Mouse (Mus musculus) liver, embryonic 12.5 days (tissue): Measurements from ENCODE around the gene Gm7694. TPM values are rescaled to one million over a fixed set of nuclear protein-coding genes. Genes with fewer than 3 reads are reported as not detected.
A peak's percentile ranks its signal among the peaks of the same experiment; 100 is the strongest.

Experiments
- ATAC-seq: fragments of 200-750 bp; cut with Nextera tagmentation; 2 replicates; pipeline ENCODE4 v1.8.0; 2017; ENCODE audit warnings: moderate number of reproducible peaks, mild to moderate bottlenecking, moderate library complexity
- H3K27ac ChIP-seq: fragments of 300-500 bp; sonication (generic); 2 replicates; pipeline ENCODE4 v1.5.1; 2016; ENCODE audit warnings: mild to moderate bottlenecking
- H3K27me3 ChIP-seq: fragments of 300-500 bp; sonication (generic); replicated peaks from 2 replicates; pipeline ENCODE4 v1.6.1; 2016; ENCODE audit warnings: mild to moderate bottlenecking, moderate library complexity
- H3K36me3 ChIP-seq: fragments of 300-500 bp; sonication (generic); 2 replicates; pipeline ENCODE4 v1.6.1; 2016; ENCODE audit warnings: mild to moderate bottlenecking, moderate library complexity
- H3K4me1 ChIP-seq: fragments of 300-500 bp; sonication (generic); 2 replicates; pipeline ENCODE4 v1.6.1; 2016
- H3K4me2 ChIP-seq: fragments of 300-500 bp; sonication (generic); 2 replicates; pipeline ENCODE4 v1.6.1; 2016; ENCODE audit warnings: mild to moderate bottlenecking, moderate library complexity
- H3K4me3 ChIP-seq: fragments of 300-500 bp; sonication (generic); 2 replicates; pipeline ENCODE4 v1.5.1; 2016; ENCODE audit warnings: mild to moderate bottlenecking, moderate library complexity
- H3K9ac ChIP-seq: fragments of 300-500 bp; sonication (generic); 2 replicates; pipeline ENCODE4 v1.6.1; 2016; ENCODE audit warnings: mild to moderate bottlenecking, moderate library complexity
- H3K9me3 ChIP-seq: fragments of 300-500 bp; sonication (generic); replicated peaks from 2 replicates; pipeline ENCODE4 v1.6.1; 2016; ENCODE audit warnings: mild to moderate bottlenecking, moderate library complexity
- WGBS: fragments of 180-500 bp; shearing (Covaris S2); methylation state at CpG from one replicate; pipeline ENCODE4 v1.1.7; 2016; ENCODE audit not compliant: insufficient replicate concordance; 5-methylcytosine and 5-hydroxymethylcytosine counted together
- polyA plus RNA-seq: library from polyadenylated mRNA; unstranded; fragments of >200 nt; fragmentation: Nextera tagmentation; extraction: Ambion mirVana; gene quantifications from 2 replicates; pipeline ENCODE4 v1.2.1, GENCODE M21; 2016

The Gm7694 gene
- polyA plus RNA-seq, 1 experiment from 2014 or later, result 1.9 TPM

DNA sequence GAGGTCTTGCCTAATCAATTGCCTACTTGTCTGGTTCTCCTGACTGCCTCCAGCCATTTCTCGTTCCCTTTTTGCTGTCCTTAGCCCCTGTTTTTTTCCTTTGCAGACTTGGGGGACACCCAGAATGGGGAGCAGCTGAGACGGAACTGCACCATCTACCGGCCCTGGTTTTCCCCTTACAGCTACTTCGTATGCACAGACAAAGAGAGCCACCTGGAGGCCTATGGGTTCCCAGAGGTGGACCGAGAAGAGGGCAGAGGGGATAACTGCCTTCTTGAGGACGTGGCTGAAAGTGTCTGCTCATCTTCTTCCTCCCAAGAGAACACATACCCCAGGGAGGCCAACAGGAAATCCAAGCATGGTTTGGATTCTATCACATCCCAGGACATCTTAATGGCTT, 5.3 kb upstream of the Gm7694 start:
- Histone ChIP-seq H3K4me2 (no peak overlapping the region), H3K27ac (no peak overlapping the region), H3K9me3 (no peaks in the 10 kb centered on the region), H3K4me3 (no peak overlapping the region), H3K36me3 (no peaks in the 10 kb centered on the region), H3K9ac (no peak overlapping the region), H3K4me1 (no peaks in the 10 kb centered on the region), H3K27me3 (no peaks in the 10 kb centered on the region)
- no peak for ATAC-seq
- WGBS, result 57% methylated on average over 6 of the region's 6 CpGs

DNA sequence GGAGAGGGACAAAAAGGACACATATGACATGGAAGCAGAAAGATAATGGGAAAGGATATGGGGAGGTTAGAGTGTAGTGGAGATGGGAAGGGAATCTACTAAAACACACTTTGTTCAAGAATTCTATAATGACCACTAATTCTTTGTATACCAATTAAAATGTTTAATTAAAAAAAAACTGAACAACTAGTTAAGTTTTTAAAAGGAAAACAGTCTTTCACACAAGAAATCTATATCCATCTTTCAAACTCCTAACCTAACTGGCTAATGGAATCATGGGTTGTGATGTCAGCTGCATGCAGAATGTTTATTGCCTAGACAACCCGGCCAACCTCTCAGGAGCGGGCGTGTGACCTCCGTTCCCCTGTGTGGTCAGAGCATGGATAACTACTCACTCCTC, 2.4 kb upstream of the Gm7694 start, which contains the start of gene Spata46:
Gene Spata46 (plus strand): TSS at position 301 of the 400 bp plus-strand sequence.
- Histone ChIP-seq H3K9me3 (no peaks in the 10 kb centered on the region), H3K4me2 (no peak within 1 kb of the TSS), H3K4me1 (no peaks in the 10 kb centered on the region), H3K4me3 (no peak within 1 kb of the TSS), H3K9ac (no peak within 1 kb of the TSS), H3K27ac (no peak within 1 kb of the TSS), H3K27me3 (no peaks in the 10 kb centered on the region), H3K36me3 (no peaks in the 10 kb centered on the region)
- WGBS, result 82% methylated on average over 4 of the region's 4 CpGs
- no peak for ATAC-seq

DNA sequence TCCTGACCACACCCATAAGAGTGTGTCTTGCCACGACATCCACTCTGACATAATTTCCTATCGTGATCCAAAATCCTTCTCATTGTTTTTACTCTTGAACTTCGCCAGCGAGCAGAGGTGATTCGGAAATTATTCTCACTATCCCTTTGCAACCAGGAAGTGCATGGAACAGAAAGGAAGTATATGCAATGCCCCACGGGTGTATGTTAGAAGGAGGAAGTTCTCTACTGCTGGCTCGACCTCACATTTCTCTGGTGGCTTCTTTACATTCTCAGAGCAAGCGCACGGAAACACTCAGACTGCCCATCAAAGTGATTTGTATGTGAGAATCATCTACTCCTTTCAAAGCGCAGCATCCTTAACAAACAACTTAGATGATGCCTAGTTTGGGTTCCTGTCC, 1.1 kb downstream of the Gm7694 start:
- H3K4me1 ChIP-seq, result no peaks in the 10 kb centered on the region
- 56% methylated on average over 10 of the region's 10 CpGs for WGBS
- H3K36me3 ChIP-seq, result no peaks in the 10 kb centered on the region
- no peaks in the 10 kb centered on the region for H3K9me3 ChIP-seq
- H3K9ac ChIP-seq, result no peak overlapping the region
- no peaks in the 10 kb centered on the region for H3K27me3 ChIP-seq
- no peak overlapping the region for H3K27ac ChIP-seq
- no peak overlapping the region for H3K4me2 ChIP-seq
- ATAC-seq, result no peak
- H3K4me3 ChIP-seq, result no peak overlapping the region

DNA sequence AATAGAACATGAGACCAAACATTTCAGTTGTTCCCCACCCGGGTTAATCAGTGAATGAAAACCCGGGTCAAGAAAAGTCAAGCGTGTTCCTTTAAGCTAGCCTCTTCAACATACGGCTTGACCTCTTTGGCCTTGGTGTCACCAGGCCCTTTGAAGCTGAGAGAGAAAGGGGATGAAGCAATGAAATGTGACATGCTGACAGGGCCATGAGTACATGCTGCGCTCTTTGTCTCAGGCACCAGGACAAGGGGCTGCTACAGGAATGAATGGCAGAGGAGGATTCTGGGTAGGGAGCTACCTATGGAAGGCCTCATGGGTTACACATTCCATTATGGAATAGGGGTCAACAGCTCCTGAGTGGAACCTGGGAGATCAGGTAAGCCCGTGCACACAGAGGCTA, 3.0 kb downstream of the Gm7694 start:
- Histone ChIP-seq H3K9me3 (no peaks in the 10 kb centered on the region), H3K4me2 (no peak overlapping the region), H3K4me1 (no peaks in the 10 kb centered on the region), H3K9ac (no peak overlapping the region), H3K27ac (no peak overlapping the region), H3K4me3 (no peak overlapping the region), H3K36me3 (no peaks in the 10 kb centered on the region), H3K27me3 (no peaks in the 10 kb centered on the region)
- WGBS, result 64% methylated on average over 6 of the region's 6 CpGs
- 0 out of 2 replicates have a peak, but pooled peaks have one; percentile 24 for ATAC-seq

DNA sequence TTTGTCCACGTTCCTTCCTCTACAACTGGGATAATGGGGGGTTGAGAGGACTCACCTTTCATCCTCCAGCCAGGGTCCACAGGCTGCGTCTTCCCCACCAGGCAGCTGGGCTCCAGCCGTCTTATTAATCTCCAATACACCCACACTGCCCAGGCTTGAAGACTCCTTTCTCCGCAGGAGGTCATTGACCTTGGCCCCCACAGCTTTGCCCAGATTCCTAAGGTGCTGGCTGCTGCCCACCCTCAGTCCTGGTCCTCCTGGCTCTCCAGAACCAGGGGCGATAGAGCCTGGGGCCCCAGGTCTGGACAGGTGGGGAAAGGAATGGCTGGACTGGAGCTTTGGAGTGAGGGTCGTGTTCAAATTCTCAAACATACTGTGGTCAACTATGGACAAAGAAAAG, 3.7 kb downstream of the Gm7694 start:
- 70% methylated on average over 6 of the region's 6 CpGs for WGBS
- Histone ChIP-seq H3K27me3 (no peaks in the 10 kb centered on the region), H3K4me1 (no peaks in the 10 kb centered on the region), H3K9me3 (no peaks in the 10 kb centered on the region), H3K9ac (no peak overlapping the region), H3K27ac (no peak overlapping the region), H3K4me2 (no peak overlapping the region), H3K36me3 (no peaks in the 10 kb centered on the region), H3K4me3 (no peak overlapping the region)
- ATAC-seq, result no peak

DNA sequence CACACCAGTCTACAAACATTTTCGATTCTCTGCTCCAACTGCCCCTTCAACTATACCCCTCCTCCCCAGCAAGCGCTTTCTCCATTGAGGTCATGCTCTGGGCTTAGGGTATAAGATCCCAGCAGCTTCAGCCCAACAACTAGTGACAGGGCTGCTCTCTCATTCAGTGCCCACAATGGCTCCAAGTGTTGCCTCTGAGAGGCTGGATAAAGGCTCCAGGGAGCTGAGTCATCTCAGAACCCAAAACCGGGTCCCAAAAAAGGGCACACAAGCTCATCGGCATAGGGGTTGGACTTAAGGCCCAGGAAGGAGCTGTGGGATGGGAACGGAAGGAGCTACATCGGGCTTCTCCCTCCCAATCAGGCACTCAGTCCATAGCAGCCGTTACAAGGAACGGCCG, 4.4 kb downstream of the Gm7694 start:
- Histone ChIP-seq H3K9ac (no peak overlapping the region), H3K4me3 (no peak overlapping the region), H3K36me3 (no peaks in the 10 kb centered on the region), H3K27me3 (no peaks in the 10 kb centered on the region), H3K4me2 (no peak overlapping the region), H3K27ac (no peak overlapping the region), H3K4me1 (no peaks in the 10 kb centered on the region), H3K9me3 (no peaks in the 10 kb centered on the region)
- no peak for ATAC-seq
- 78% methylated on average over 9 of the region's 9 CpGs for WGBS

DNA sequence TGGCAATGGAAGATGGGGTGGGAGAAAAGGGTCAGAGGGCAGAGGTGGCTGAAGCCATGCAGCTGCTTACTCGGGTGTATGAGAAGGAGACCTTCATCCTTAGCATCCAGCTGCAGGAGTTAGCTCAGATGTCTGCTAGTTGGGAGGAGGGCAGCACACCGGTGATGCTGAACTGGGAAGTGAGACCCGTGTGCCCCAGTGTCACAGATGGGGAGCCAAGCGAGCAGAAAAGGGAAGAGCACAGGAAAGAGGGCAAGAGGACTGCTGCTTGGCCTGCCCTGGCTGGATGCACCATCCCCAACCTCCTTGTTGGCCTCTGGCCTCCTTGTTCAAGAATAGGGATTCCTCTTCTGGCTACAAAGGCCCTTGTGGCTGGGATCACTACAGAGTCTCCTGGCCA, 6.6 kb downstream of the Gm7694 start:
- no peak for ATAC-seq

DNA sequence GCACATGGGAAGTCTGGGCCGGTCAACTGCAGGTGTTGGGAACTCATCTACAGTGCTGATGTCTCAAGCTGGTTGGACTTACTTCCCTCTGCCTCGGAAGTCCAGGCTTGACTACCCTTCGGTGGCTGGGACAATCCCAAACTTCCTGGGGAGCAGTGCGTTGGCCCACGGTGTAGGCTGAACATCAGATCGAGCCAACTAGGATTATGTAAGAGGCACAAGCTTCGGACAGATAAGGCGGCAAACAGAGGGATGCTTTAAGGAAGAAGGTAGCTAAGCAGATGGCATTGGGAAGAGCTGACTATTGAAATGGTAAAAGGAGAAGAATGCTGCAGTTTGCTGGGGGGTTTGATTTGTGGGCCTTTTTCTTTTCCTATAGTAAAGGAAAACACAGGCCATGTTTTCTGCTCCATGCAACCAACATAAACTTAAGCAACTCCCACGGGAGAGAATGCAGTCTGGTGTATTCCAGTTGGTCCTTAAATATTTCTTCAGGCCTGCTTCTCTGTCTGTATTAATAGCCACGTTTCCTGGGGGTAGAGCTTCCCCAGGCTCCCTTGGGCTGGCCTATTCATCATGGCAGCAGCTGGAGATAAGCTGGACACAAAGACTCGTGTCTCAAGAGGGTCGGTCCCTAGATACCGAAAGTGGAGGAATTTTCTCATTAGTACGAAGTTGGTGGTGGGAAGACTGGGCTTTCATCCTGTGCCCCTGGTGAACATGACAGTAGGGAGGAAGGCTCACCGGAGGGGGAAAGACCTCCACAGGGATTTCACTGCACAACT, 11.2 kb downstream of the Gm7694 start:
- ATAC-seq, result no peak
- 66% methylated on average over 15 of the region's 15 CpGs for WGBS
- Histone ChIP-seq H3K27ac (no peak overlapping the region), H3K4me1 (no peaks in the 10 kb centered on the region), H3K36me3 (no peaks in the 10 kb centered on the region), H3K27me3 (no peaks in the 10 kb centered on the region), H3K4me2 (no peak overlapping the region), H3K9me3 (no peaks in the 10 kb centered on the region), H3K4me3 (no peak overlapping the region), H3K9ac (no peak overlapping the region)

More for the DNA sequence above, 6.6 kb downstream of the Gm7694 start:
- WGBS, result 65% methylated on average over 4 of the region's 4 CpGs
- Histone ChIP-seq H3K4me2 (no peak overlapping the region), H3K9ac (no peak overlapping the region), H3K27ac (no peak overlapping the region), H3K36me3 (no peaks in the 10 kb centered on the region), H3K27me3 (no peaks in the 10 kb centered on the region), H3K9me3 (no peaks in the 10 kb centered on the region), H3K4me3 (no peak overlapping the region), H3K4me1 (no peaks in the 10 kb centered on the region)

DNA sequence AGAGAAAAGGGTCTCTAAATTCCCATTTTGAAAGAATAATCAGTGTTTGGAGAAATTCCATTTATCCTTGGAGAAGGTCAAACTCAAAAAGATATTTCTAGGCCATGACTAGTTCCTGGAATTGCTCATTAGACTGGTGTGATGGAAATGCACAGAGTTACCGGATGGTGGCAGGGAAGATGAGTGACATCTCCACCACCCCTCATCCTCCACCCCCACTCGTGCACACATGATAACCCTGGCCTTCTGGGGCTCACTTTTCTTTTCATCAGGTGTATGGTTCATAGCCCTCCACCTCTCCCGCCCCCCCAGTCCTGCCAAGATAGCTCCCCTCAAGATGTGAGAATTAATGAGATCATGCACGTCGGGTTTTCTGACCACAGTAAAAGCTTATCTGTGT, 12.9 kb downstream of the Gm7694 start:
- no peaks in the 10 kb centered on the region for H3K27me3 ChIP-seq

DNA sequence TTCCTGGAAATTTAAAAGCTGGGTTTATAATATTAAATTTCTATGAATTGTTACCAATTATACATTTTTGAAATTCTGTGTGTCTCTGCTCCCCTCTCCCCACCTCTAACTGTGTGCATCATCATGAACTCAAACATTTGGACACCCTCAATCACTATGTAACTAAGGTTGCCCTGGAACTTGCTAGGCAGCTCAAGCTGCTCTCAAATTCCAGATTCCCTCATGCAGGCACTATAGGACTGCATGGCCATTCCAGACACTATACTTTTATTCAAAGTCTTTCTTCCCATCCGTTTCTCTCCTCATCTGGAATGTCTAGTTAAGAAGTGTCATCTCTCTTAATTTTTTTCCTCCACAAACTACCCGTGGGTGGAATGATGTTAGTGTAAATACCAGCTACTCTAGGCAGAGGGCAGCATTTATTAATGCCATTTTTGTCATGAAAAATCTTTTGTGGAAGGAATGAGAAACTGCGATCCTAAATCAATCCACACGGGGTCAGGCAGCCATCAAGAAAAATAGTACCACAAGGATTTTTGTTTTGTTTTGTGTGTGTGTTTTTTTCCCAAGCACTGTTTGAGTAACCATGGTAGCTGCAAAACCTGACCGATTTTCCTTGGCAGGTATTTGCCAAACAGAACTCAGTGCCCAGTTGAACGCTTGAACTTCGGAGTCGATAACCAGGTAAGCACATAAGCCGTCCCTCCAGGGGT, 13.7 kb downstream of the Gm7694 start:
- Histone ChIP-seq H3K4me2 (no peak overlapping the region), H3K27ac (no peak overlapping the region), H3K9me3 (no peaks in the 10 kb centered on the region), H3K27me3 (no peaks in the 10 kb centered on the region), H3K4me3 (no peak overlapping the region), H3K36me3 (no peaks in the 10 kb centered on the region), H3K4me1 (no peaks in the 10 kb centered on the region), H3K9ac (no peak overlapping the region)
- no peak for ATAC-seq
- 43% methylated on average over 9 of the region's 9 CpGs for WGBS

More for the DNA sequence above, 12.9 kb downstream of the Gm7694 start:
- Histone ChIP-seq H3K9me3 (no peaks in the 10 kb centered on the region), H3K36me3 (no peaks in the 10 kb centered on the region), H3K4me2 (no peak overlapping the region), H3K4me1 (no peaks in the 10 kb centered on the region), H3K9ac (no peak overlapping the region), H3K4me3 (no peak overlapping the region), H3K27ac (no peak overlapping the region)
- WGBS, result 51% methylated on average over 5 of the region's 5 CpGs
- no peak for ATAC-seq

DNA sequence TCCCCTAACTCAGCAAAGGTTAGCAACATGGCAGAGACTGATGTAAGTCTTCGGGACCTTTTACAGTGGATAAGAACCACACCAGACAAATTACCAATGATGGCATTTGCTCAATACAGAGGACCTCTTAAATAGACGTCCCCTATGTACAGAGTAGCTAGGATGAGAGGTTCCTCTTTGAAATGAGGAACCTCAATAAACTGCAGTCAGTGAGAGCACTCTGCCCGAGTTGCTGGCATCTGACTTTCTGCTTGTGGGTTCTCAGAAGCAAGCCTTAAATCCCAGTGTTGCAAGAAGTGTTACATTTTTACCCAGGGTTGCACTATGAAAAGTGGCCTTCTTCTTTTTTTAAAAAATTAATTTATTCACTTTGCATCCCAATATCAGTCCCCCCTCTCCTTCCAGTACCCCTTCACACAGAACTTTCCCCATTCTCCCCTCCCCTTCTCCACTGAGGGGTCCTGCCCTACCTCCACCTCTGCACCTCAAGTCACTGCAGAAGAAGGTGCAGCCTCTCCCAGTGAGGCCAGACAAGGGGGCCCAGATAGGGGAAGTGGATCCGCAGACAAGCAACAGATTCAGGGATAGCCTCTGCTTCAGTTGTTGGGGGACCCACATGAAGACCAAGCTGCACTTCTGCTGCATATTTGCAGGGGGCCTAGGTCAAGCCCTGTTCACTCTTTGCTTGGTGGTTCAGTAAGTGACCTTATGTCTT, 23.6 kb downstream of the Gm7694 start:
- no peaks in the 10 kb centered on the region for H3K9me3 ChIP-seq
- H3K27ac ChIP-seq, result no peak overlapping the region
- H3K27me3 ChIP-seq, result no peaks in the 10 kb centered on the region
- no peak overlapping the region for H3K4me2 ChIP-seq
- no peak for ATAC-seq
- WGBS, result 33% methylated on average over 4 of the region's 4 CpGs
- no peak overlapping the region for H3K4me3 ChIP-seq
- H3K4me1 ChIP-seq, result no peaks in the 10 kb centered on the region
- no peaks in the 10 kb centered on the region for H3K36me3 ChIP-seq
- H3K9ac ChIP-seq, result no peak overlapping the region

DNA sequence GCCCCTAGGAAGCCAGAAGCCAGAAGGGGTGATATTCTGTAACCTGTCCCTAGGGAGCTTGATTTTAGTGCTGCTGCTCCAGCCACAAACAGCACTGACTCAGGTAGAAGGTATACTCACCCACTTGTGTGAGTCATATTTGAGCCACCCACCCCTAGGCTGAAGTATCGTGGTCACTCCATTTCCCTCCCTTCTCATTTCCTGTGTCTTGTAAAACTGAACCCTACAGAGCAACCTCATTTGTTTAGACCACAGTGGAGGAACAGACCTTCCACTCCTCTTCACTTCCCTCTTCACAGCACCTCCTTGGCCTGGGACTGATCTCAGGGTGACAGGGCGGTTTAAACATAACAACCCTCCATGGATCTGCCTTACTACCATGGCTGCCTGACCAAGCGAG, 29.1 kb downstream of the Gm7694 start, which contains the start of gene Sh2d1b1:
Gene Sh2d1b1 (plus strand): TSS at position 305 of the 400 bp plus-strand sequence.
- Histone ChIP-seq H3K9me3 (no peaks in the 10 kb centered on the region), H3K9ac (no peak within 1 kb of the TSS), H3K27me3 (no peaks in the 10 kb centered on the region), H3K27ac (no peak within 1 kb of the TSS), H3K4me3 (no peak within 1 kb of the TSS), H3K4me1 (no peaks in the 10 kb centered on the region), H3K36me3 (no peaks in the 10 kb centered on the region), H3K4me2 (no peak within 1 kb of the TSS)
- ATAC-seq, result no peak
- WGBS, result 51% methylated on average over 2 of the region's 3 CpGs
